Mouse (Mus musculus) T-helper 1 cell (primary cell): ENCODE data around the gene Pigu.

ENCODE experiments used
- in situ Hi-C: fragments of 300-600 bp; cut with MboI, MseI; formaldehyde crosslinking; loops from one replicate; pipeline ENCODE4 v1.15.1; 2025; ENCODE audit warnings: high pct_unique_total_duplicates

The Pigu gene

GRCm38 (mm10) chr2:155293946-155294345 lies 63.3 kb downstream of the Pigu start:
- in situ Hi-C loops, result loop anchor here (10.0 kb wide), 2 partner anchors 1031 to 1179 kb away; no protein-coding TSS in a partner anchor

- in situ Hi-C loops, result loop anchor here (10.0 kb wide), 2 partner anchors 1031 to 1179 kb away; no protein-coding TSS in a partner anchor
Observed at GRCm38 (mm10) chr2:155293382-155293781, 63.8 kb downstream of the Pigu start.

- in situ Hi-C loops, result loop anchor here (10.0 kb wide), 2 partner anchors 1035 to 1175 kb away; no protein-coding TSS in a partner anchor
Observed at GRCm38 (mm10) chr2:155290066-155290465, 67.2 kb downstream of the Pigu start.

GRCm38 (mm10) chr2:155287456-155288250 lies 69.6 kb downstream of the Pigu start:
- in situ Hi-C loops, result no loop called here

GRCm38 (mm10) chr2:155285744-155286143 lies 71.5 kb downstream of the Pigu start:
- in situ Hi-C loops, result no loop called here

- in situ Hi-C loops, result no loop called here
Observed at GRCm38 (mm10) chr2:155284647-155285046, 72.6 kb downstream of the Pigu start.

GRCm38 (mm10) chr2:155283793-155284192 lies 73.4 kb downstream of the Pigu start:
- in situ Hi-C loops, result no loop called here

- in situ Hi-C loops, result no loop called here
Observed at GRCm38 (mm10) chr2:155280116-155280515, 77.1 kb downstream of the Pigu start.

- in situ Hi-C loops, result no loop called here
Observed at GRCm38 (mm10) chr2:155279163-155279562, 78.1 kb downstream of the Pigu start.

GRCm38 (mm10) chr2:155278361-155278760 lies 78.9 kb downstream of the Pigu start:
- in situ Hi-C loops, result no loop called here

- in situ Hi-C loops, result no loop called here
Observed at GRCm38 (mm10) chr2:155277721-155278120, 79.5 kb downstream of the Pigu start.

- in situ Hi-C loops, result no loop called here
Observed at GRCm38 (mm10) chr2:155276621-155277175, 80.5 kb downstream of the Pigu start.

GRCm38 (mm10) chr2:155276195-155276594 lies 81.0 kb downstream of the Pigu start, which contains the start of gene Map1lc3a:
Gene Map1lc3a, plus strand, starts transcription at chr2:155276297.
- in situ Hi-C loops, result no loop called here

GRCm38 (mm10) chr2:155273603-155274002 lies 83.6 kb downstream of the Pigu start:
- in situ Hi-C loops, result no loop called here

GRCm38 (mm10) chr2:155272396-155273170 lies 84.6 kb downstream of the Pigu start:
- in situ Hi-C loops, result no loop called here

GRCm38 (mm10) chr2:155271957-155272356 lies 85.3 kb downstream of the Pigu start:
- in situ Hi-C loops, result no loop called here

- in situ Hi-C loops, result no loop called here
Observed at GRCm38 (mm10) chr2:155266896-155267295, 90.3 kb downstream of the Pigu start.

GRCm38 (mm10) chr2:155265526-155265925 lies 91.7 kb downstream of the Pigu start:
- in situ Hi-C loops, result no loop called here

GRCm38 (mm10) chr2:155249588-155249987 lies 107.6 kb downstream of the Pigu start:
- in situ Hi-C loops, result no loop called here

GRCm38 (mm10) chr2:155248718-155249117 lies 108.5 kb downstream of the Pigu start:
- in situ Hi-C loops, result no loop called here

GRCm38 (mm10) chr2:155248206-155248605 lies 109.0 kb downstream of the Pigu start:
- in situ Hi-C loops, result no loop called here

- in situ Hi-C loops, result no loop called here
Observed at GRCm38 (mm10) chr2:155246231-155246630, 111.0 kb downstream of the Pigu start.
